Mouse (Mus musculus): ENCODE measurements around the gene Adcy1.

GRCm38 (mm10) chr11:7053710-7054109 is 9.6 kb upstream of the Adcy1 start:
- no peak for TF ChIP-seq CTCF (IDR thresholded peaks at IDR 0.05; ENCODE audit: insufficient read depth, low read depth, low read length)
- no peak for TF ChIP-seq POLR2A (IDR thresholded peaks at IDR 0.05; ENCODE audit: insufficient read depth, low read depth, low read length)
